Comparison of ENCODE assay signal across 9 mouse cellular contexts in the genomic region with DNA sequence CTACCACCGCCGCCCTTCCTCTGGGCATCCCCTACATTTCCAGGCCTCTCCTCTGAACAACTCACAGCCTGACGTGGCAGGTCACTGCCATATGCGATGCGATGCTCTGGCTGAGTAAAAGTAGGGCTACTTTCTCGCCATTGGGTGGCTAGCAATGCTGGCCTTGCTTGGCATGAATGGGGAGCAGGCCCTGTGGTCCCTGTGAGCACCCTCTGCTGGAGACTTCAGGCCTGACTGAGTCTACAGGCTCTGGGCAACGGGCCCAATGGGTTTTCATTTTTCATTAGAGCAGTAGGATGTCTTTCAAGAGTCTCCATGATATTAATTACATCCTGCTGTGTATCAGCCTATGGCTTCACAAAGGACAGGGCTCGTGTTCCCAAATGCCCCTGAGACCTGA. TPM values are rescaled to one million over a fixed set of nuclear protein-coding genes. Genes with fewer than 3 reads are reported as not detected.
DNase-seq lines count a peak whose midpoint lies in the region; ATAC-seq and TF ChIP-seq lines count a peak whose summit lies in the region.
"Had no signal": no experiment of that assay in that cellular context is flagged by ENCODE, and none has a peak within 500 bp of the region (broad histone marks: within the 10 kb centered on the region; RNA-seq: fewer than 3 reads in every experiment).

No protein-coding gene starts in this region.

- no peak overlapping the region for H3K4me2 ChIP-seq in forebrain, embryonic 12.5 days
- H3K4me2 ChIP-seq in neural tube, embryonic 15.5 days = no peak overlapping the region
- H3K4me2 ChIP-seq in liver, embryonic 14.5 days (ENCODE audit: low read depth) = no peak overlapping the region
- H3K4me2 ChIP-seq: neural tube, embryonic 13.5 days had no signal

- no peak for TF ChIP-seq EP300 in liver, embryonic 14.5 days (IDR thresholded peaks at IDR 0.05; ENCODE audit: low read depth)

- DNase-seq in forebrain, embryonic 10.5 days (ENCODE audit: extremely low spot score, low spot score) = peak; percentile 28
- DNase-seq in neural tube, embryonic 10.5 days (ENCODE audit: extremely low spot score, low spot score) = peak; percentile 28
- DNase-seq in cerebellum, postnatal 10 days = peak; percentile 85
- DNase-seq in heart, postnatal 4 days = peak; percentile 68
- no peak for DNase-seq in liver, embryonic 14.5 days (ENCODE audit: low read depth in 3 of 3, low spot score in 3 of 3)
- peak; percentile 11 for DNase-seq in right cerebral cortex, postnatal 25 days

- ATAC-seq in forebrain, embryonic 12.5 days (ENCODE audit: low FRiP score) = no peak
- ATAC-seq in neural tube, embryonic 15.5 days (ENCODE audit: low FRiP score) = no peak
- ATAC-seq in liver, embryonic 14.5 days (ENCODE audit: insufficient read depth) = no peak

- H3K27me3 ChIP-seq in forebrain, embryonic 10.5 days (ENCODE audit: poor library complexity, severe bottlenecking) = no peaks in the 10 kb centered on the region
- no peaks in the 10 kb centered on the region for H3K27me3 ChIP-seq in forebrain, embryonic 12.5 days
- no peaks in the 10 kb centered on the region for H3K27me3 ChIP-seq in neural tube, embryonic 15.5 days (replicated peaks)
- no peaks in the 10 kb centered on the region for H3K27me3 ChIP-seq in liver, embryonic 14.5 days (ENCODE audit: control insufficient read depth, insufficient read depth, low read length)
- H3K27me3 ChIP-seq: neural tube, embryonic 13.5 days had no signal

- H3K9ac ChIP-seq in forebrain, embryonic 12.5 days = no peak overlapping the region
- no peak overlapping the region for H3K9ac ChIP-seq in neural tube, embryonic 15.5 days (replicated peaks)
- H3K9ac ChIP-seq in liver, embryonic 14.5 days (replicated peaks) = no peak overlapping the region
- H3K9ac ChIP-seq: neural tube, embryonic 13.5 days had no signal

- H3K4me1 ChIP-seq in forebrain, embryonic 10.5 days = peaks cover 7% of the 10 kb centered on the region
- H3K4me1 ChIP-seq in forebrain, embryonic 12.5 days = no peaks in the 10 kb centered on the region
- H3K4me1 ChIP-seq in neural tube, embryonic 15.5 days = no peaks in the 10 kb centered on the region
- 0 out of 4 replicates have a peak, but pooled peaks cover 0 to 3% of the 10 kb centered on the region in 2 experiments for H3K4me1 ChIP-seq in liver, embryonic 14.5 days (replicated peaks; ENCODE audit: control insufficient read depth in 2 of 2, insufficient read depth in 2 of 2, low read length in 1 of 2)

- H3K36me3 ChIP-seq in forebrain, embryonic 10.5 days (replicated peaks) = no peaks in the 10 kb centered on the region
- no peaks in the 10 kb centered on the region for H3K36me3 ChIP-seq in forebrain, embryonic 12.5 days (replicated peaks)
- H3K36me3 ChIP-seq in neural tube, embryonic 15.5 days = no peaks in the 10 kb centered on the region
- H3K36me3 ChIP-seq in liver, embryonic 14.5 days (replicated peaks; ENCODE audit: control insufficient read depth, insufficient read depth, low read depth) = no peaks in the 10 kb centered on the region
- H3K36me3 ChIP-seq: neural tube, embryonic 13.5 days had no signal

- H3K9me3 ChIP-seq in forebrain, embryonic 10.5 days = no peaks in the 10 kb centered on the region
- no peaks in the 10 kb centered on the region for H3K9me3 ChIP-seq in forebrain, embryonic 12.5 days
- no peaks in the 10 kb centered on the region for H3K9me3 ChIP-seq in neural tube, embryonic 15.5 days (replicated peaks)
- H3K9me3 ChIP-seq in liver, embryonic 14.5 days (ENCODE audit: control insufficient read depth, low read length) = no peaks in the 10 kb centered on the region
- H3K9me3 ChIP-seq: neural tube, embryonic 13.5 days had no signal

- WGBS in forebrain, embryonic 10.5 days = 32% methylated on average over 8 of the region's 8 CpGs
- WGBS in forebrain, embryonic 12.5 days = 21% methylated on average over 8 of the region's 8 CpGs
- WGBS in neural tube, embryonic 15.5 days = 26% methylated on average over 8 of the region's 8 CpGs
- 41% methylated on average over 8 of the region's 8 CpGs for WGBS in liver, embryonic 14.5 days (ENCODE audit: insufficient replicate concordance)

- peak; percentile 67 for TF ChIP-seq CTCF in liver, embryonic 14.5 days (IDR thresholded peaks at IDR 0.05; ENCODE audit: low read depth)

- no peak overlapping the region for H3K4me3 ChIP-seq in forebrain, embryonic 10.5 days
- H3K4me3 ChIP-seq in forebrain, embryonic 12.5 days (replicated peaks) = no peak overlapping the region
- H3K4me3 ChIP-seq in neural tube, embryonic 15.5 days (replicated peaks) = no peak overlapping the region
- H3K4me3 ChIP-seq in liver, embryonic 14.5 days (ENCODE audit: insufficient read depth in 1 of 2, low read depth in 2 of 2, low read length in 2 of 2) = no peak overlapping the region
- H3K4me3 ChIP-seq: neural tube, embryonic 13.5 days had no signal

- no peak overlapping the region for H3K27ac ChIP-seq in forebrain, embryonic 10.5 days
- no peak overlapping the region for H3K27ac ChIP-seq in forebrain, embryonic 12.5 days
- H3K27ac ChIP-seq in neural tube, embryonic 15.5 days (replicated peaks) = no peak overlapping the region
- H3K27ac ChIP-seq in liver, embryonic 14.5 days = no peak overlapping the region
- H3K27ac ChIP-seq: neural tube, embryonic 13.5 days had no signal

RNA-seq across cellular contexts. Expression of a gene that starts 30.1 kb away (rescaled TPM):
- polyA plus RNA-seq in forebrain, embryonic 10.5 days (2016; fragmentation: Nextera tagmentation; extraction: Ambion mirVana) = 33.3 and 33.4 TPM in 2 replicates
- polyA plus RNA-seq in forebrain, embryonic 12.5 days (2016; fragmentation: Nextera tagmentation; extraction: Ambion mirVana) = 30.5 and 33.9 TPM in 2 replicates
- 11.6 and 13.9 TPM in 2 replicates for polyA plus RNA-seq in neural tube, embryonic 15.5 days (2015; fragmentation: Nextera tagmentation; extraction: Ambion mirVana)
- 10 to 100 TPM; 20.3 to 20.7 TPM for total RNA-seq in heart, postnatal 4 days (2021)
- 5.9 and 6.5 TPM in 2 replicates for polyA plus RNA-seq in liver, embryonic 14.5 days (2012; rRNA removed)
- 3.7 and 4.0 TPM in 2 replicates for polyA plus RNA-seq in liver, embryonic 14.5 days (2014; fragmentation: Nextera tagmentation; extraction: Ambion mirVana)

RNA-seq across cellular contexts. Expression of a gene that starts 59.3 kb away (rescaled TPM):
- 21.1 and 21.7 TPM in 2 replicates for polyA plus RNA-seq in forebrain, embryonic 10.5 days (2016; fragmentation: Nextera tagmentation; extraction: Ambion mirVana)
- polyA plus RNA-seq in forebrain, embryonic 12.5 days (2016; fragmentation: Nextera tagmentation; extraction: Ambion mirVana) = 18.5 and 19.9 TPM in 2 replicates
- 19.8 and 22.2 TPM in 2 replicates for polyA plus RNA-seq in neural tube, embryonic 15.5 days (2015; fragmentation: Nextera tagmentation; extraction: Ambion mirVana)
- 10 to 100 TPM; 25.1 to 26.0 TPM for total RNA-seq in heart, postnatal 4 days (2021)
- polyA plus RNA-seq in liver, embryonic 14.5 days (2012; rRNA removed) = 1.9 TPM in 2 replicates
- 3.1 and 4.1 TPM in 2 replicates for polyA plus RNA-seq in liver, embryonic 14.5 days (2014; fragmentation: Nextera tagmentation; extraction: Ambion mirVana)

Comparison
In these comparisons a context has a peak if more than half of its experiments do, and no peak if none do; other contexts are left out.
1. DNase-seq: peak in forebrain, embryonic 10.5 days (single experiment), neural tube, embryonic 10.5 days (single experiment), cerebellum, postnatal 10 days (2 of 2), heart, postnatal 4 days (single experiment) and right cerebral cortex, postnatal 25 days (single experiment); none in liver, embryonic 14.5 days (0 of 3).